Mouse (Mus musculus) right cerebral cortex, postnatal 25 days (tissue): Measurements from ENCODE around the gene Nfkb1.

ENCODE experiments used
- DNase-seq: peaks from one replicate; pipeline ENCODE4 v3.0.0; 2022

The Nfkb1 gene

DNA sequence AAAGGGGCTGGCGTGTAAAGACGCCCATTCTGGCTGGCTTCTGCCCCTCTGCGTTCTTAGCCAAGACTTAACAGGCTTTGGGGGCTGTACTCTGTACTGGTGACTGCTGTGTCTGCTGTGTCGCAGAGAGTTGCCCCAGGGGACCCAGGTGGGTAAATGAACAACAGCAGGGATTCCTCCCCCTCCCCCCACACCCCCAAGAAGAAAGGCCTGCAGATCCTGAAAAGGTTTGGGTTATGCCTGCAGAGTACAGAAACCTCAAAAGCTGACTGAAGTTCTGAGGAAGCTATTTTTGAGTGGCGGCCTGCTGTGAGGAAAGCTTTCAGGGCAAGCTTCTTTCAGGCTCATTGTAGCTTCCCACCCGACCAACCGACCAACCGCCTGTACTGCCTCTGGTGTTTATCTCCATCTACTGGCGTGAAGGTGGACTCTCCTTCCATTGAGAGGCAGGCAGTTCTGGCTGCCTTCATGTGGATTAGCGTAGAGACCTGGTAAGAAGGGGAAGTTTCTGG is 109.7 kb downstream of the Nfkb1 start:
- DNase-seq: no peak

DNA sequence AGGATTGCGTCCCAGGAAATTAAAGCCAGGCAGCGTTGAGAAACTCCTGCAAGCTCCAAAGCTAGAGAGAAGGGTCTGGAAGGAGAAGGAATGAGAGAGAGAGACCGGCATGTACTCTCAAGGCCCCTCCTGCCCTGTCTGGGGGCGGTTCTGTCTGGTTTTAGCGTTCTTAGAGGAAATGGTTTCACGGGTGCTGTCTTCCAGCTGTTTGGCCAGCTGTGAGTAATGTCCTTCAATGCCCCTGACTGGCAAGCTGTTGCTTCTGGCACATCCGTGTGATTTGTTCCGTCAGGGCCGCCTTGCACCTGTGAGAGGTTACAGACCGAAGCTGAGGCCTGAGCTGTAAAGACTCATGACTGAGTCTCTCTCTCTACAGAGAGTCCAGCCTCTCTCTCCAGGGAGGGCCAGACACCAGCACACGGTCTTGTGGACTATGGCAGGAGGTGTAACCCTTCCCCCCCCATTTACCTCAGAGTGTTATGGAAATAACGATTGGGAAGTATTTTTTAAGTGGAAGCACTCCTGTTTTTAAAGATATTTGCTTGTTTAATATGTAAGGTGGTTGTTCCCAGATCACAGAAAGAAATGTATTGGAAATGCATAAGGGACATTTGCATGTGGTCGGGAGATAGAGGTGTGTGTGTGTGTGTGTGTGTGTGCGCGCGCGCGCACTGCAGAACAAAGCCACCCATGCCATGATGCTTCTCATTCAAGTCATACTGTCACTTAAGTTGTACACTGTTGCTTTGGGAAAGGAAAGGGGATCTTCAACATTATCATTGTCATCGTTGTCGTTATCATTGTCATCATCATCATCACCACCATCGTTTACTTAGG is 110.7 kb downstream of the Nfkb1 start:
- DNase-seq: no peak

DNA sequence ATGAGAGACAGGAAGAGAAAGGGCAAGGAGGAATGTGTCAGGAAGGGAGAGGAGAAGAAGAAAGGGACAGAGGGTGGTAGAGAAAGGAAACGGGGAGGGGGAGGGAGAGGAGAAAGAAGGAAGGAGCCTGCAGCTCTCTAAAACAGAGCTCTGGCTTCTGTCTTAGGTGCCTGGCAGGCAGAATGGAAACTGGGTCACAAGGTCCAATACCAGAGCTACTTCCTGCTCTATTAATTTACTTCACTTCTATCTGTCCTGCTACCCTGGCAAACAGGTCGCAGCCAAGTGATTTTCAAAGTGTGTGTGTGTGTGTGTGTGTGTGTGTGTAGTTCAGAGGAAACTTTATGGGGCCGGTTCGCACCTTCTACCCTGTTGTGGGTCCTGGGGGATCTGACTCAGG is 112.2 kb downstream of the Nfkb1 start:
- DNase-seq: no peak

DNA sequence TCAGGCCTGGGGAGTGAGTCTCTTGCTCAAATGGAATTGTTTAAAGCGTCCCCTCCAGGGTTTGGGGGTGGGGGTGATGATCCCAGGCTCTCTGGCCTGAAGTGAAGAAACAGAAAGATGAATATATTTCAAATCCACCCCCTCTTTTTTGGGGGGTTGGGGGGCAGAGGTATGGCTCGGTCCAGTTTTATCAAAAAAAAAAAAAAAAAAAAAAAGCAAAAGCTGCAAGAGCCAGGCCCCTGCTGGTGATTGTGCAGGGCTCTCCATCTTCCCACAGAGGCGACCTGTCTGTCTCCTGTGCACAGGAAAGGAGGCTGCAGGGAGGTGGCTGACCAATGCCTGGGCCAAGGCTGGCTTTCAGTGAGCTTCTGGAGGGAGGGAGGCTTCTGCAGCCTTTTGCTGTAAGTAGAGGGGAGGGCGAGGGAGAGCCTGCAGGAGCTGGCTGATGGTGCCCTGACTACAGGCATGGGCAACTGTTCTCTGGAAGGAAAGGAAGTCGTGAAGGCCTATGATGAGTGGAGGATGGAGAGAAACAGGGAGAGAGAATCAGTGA is 112.7 kb downstream of the Nfkb1 start:
- no peak for DNase-seq

DNA sequence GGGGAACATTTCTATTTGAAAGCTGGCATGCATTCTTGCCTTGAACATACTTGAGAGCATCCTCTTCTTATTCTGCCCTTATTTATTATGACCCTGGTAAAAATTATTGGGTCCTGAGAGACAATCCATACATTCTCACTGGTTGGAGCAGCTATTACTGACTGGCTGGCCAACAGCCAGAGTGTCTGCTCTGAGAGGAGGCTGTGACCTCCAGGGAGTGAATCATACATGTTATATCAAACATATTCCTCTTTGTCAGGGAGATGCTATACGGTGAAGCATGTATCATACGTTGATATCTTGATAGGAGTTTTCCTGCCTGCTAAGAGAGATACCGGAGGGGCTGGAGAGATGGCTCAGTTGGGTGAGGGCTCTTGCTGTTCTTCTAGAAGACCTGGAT is 116.2 kb downstream of the Nfkb1 start:
- DNase-seq: no peak

DNA sequence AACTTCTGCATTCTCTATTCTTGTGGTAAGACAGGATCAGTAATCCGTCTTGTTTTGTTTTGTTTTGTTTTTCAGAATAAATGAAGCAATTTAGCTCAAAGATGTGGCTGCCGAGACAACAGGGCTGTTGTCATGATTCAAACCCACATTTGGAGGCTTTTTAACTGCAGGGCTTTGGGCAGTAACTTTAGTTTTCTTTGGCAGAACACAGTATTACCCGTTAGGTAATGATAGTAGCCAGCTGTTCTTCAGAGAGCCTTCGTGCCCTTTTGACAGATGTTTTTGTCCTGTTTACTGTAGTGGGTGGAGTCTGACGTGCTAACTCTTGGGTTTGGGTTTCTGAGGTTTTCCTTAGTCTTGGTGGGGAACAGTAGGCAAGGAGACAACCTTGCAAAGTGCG is 118.3 kb downstream of the Nfkb1 start:
- no peak for DNase-seq

DNA sequence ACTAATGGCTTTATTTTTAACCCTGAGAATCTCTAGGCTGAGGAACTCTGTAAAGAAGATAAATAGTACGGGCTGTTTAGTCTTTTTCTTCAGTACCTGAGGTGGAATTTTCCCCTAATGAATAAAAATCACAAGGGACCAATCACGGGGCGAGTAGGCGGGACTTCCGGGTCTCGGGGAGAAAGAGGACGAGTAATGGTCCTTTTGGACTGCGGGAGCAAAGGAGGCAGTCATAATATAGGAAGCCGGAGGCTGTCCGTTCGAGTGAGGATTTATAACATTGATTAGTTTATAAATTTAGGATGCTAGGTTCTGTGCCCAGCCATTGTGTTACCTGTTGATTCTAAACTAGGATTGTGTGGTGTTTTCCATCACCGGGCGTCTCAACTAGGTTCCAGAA is 119.8 kb downstream of the Nfkb1 start:
- no peak for DNase-seq

DNA sequence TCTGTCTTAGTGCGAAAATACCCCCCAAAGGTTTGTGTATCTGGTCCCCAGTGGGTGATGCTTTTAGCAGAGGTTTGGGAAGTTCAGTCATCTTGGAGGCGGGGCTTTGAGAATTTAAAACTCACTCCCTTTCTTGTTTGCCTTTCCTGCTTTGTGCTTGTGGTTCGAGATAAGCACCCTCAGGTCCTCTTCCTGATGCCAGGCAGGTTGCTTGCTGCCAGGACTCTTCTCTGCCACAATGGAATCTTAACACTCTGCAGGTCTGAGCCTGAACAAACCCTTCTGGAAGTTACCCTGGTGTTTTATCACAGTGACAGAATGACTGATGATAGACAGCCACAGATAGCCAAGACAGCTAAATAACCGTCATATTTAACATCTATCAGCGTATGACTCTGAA is 122.7 kb downstream of the Nfkb1 start:
- no peak for DNase-seq

DNA sequence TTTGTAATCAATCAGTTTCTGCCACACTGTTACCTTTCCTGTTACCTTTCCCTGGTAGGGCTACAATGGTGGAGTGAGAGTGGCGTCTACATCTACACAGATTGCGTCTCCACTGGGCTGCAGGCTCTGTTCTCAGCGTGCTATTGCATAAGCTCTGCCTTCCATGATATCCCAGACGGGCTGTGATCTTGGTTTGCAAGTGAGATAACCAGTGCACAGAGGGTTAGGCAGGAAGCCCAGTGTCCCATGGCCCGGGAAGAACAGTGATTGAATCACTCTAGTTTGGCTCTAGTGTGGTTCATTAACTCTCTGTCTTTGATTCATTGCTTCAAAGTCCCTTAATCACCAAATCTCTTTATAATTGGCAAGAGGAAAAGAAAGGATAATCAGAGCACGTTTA is 123.5 kb downstream of the Nfkb1 start:
- no peak for DNase-seq

DNA sequence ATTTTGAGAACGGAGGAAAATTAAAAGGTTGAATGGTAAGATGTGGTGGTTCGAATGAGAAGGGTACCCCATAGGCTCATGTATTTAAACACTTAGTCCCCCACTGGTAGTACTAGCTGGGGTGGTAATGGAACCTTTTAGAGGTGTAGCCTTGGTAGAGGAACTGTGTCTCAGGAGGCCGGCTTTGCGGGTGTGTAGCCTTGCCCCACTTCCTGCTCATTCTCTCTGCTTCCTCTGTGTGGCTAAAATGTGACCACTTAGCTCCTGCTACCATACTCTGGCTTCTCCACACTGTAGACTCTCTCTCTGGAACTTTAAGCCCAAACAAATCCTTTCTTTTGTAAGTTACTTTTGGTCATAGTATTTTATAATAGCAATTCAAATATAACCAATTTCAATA is 126.0 kb downstream of the Nfkb1 start:
- no peak for DNase-seq

DNA sequence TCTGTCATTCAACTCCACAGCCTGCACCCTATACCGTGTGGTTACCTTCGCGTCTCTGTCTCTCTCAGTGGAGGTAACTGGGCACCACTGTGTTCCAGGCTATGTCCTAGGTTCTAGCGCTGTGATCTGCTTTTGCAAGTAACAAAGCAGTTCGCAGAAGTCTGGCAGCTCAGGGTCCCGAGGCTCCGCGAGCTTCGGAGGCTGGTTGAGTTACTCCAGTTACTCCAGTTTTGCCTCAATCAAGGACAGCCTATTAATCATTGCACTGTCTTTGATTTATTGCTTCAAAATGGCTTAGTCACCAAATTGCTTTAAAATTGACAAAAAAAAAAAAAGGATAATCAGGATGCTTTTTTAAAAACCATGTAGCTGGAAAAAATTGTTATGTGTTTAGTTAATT is 126.6 kb downstream of the Nfkb1 start:
- DNase-seq: no peak

DNA sequence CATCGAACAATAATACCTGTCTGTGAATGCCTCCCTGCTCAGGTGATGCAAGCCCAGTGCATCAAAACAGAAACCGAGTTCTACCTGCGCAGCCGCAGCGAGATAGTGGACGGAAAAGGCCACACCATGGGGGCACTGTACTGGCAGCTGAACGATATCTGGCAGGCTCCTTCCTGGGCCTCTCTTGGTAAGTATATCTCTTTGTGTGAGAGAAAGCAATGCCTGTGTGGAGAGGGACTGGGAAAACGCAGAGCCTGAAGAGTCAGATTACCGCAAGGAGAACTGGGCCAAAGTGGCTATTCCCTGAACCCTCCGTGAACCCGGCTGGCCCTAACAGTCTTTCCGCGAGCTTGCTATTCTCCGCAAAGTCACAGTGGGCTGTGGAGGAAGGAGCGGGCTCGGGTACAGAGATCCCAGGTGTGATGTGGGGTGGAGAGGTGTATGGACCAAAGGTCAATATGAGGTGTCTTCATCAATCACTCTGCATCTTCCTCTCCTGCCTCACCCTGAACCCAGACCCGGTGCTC is 128.1 kb downstream of the Nfkb1 start:
- no peak for DNase-seq

DNA sequence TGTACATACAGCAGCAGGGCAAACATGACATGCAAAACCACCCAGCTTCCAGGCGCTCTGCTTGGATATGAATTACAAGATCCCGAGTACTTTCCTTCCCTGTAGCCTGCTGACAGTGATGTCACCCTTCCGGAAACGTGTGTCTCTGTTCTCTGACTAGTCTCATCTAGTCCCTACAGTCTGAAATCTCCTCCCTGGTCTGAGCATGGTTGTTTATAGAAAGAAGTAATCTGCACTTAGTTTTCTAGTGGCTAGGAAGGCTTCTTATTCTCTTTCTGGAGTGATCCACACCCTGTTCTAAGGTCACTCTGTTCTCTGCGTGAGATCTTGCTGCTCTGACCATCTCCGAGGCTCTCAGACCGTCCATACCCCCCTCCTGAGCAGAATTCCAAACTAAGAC is 129.3 kb downstream of the Nfkb1 start:
- DNase-seq: no peak

DNA sequence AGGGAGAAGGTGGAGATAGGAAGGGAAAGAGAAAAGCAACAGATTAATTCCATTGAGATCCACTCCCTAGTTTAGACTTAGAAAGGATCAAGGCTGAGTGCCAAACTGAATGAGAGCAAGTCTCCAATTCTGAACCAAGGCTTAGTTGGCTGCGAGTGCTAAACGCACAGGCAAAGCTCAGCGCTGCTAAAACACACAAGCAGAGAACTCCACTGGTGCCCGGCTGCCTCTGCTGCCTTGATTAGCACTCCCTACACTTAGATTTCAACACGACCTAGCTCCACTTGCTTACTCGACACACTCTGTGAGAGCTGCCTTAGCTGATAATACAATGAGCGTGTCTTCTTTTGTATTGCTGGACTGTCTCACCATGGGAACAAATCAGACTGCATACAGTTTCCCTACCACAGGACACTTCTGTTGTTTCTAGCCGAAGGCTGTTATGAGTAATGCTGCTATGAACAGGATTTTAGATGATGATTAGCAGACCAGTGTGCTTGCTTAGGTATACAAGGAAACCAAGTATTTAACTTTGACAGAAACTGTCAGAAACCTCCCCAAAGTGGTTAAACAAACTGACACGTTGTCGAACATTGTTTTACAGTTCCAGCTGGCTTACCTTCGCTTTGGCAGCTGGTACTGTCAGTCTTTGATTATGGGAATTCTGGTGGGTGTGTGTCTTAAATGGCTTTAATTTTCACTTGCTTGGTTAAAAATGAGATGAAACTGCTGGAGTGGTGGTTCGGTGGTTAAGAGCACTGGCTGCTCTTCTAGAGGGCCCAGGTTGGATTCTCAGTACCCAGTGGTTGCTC is 134.3 kb downstream of the Nfkb1 start:
- peak; percentile 27 for DNase-seq

DNA sequence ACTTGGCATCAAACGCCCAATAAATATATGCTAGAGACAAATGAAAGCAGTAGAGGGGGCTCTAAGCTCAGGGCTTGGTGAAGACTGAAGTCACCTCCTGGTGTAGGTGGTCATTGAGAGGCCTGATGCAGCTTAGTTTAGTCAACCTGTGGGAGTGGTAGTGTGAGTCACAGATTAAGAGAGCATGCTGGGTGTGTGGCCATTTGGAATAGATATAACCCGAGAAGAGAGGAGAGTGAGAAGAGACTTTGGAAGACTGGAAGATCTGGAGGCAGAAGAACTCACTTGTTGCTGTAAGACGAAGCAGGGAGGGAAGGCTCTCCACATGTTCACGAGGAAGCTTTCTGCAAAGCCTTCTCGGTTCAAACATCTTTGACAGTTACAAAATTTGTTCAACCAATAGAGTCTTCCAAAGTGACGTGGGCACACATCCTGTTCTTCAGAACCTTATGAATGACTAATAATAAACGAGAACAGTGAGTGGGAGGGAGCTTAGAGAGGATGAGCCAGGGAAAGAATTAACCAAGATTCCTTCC is 135.2 kb downstream of the Nfkb1 start:
- DNase-seq: peak; percentile 11

DNA sequence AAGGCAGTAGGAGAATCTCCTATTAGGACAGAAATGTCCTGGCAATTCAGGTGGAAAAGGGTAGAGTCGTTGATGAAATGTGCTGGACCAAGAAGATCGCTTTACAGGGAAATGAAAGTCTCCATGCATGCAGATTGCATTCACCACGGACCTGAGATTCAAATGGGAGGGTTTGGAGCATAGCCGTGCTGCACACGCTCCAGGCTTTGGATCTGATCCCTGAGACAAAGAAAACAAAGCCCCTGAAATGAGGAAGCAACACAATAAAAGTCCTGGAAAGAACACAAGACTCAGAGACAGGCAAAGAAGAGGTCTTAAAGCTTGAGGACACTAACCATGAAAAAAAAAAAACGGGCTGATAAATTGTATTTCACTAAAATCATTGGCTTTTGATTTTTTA is 136.2 kb downstream of the Nfkb1 start:
- DNase-seq: no peak

DNA sequence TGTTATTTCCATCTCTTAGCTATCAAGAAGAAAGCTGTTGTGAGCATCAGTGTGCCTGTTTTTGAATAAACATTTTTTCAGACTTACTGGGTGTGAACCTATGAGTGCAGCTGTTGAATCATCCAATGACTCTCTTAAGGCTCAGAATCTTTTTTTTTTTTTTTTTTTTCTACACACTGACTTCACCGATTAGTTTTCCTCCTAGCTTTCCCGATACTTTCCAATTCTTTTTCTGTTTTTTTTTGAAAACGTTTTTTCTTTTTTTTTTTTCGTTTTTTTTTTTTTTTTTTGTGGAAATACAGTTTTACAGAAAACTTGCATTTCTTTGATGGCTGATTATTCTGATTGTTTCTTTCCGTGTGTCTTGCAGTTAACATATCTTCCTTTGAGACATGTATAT is 138.5 kb downstream of the Nfkb1 start:
- no peak for DNase-seq

DNA sequence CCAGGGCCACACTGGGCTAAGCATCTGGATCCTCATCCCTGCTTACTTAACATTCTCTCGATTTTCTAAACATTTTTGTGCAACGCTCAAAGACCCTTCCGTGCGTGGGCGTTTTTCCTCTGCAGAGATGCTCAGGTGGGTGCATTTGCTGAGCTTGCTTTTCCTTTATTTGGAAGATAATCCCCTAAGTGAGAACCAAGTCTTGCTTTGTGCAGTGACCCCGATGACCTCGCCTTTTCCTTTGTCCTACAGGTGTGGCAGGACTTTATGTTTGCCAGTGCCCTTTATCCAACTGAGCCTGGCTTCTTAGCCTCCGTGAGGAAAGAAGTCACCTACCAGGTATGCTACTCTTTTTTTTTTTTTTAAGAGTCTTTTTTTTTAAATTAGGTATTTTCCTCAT is 144.0 kb downstream of the Nfkb1 start:
- no peak for DNase-seq

DNA sequence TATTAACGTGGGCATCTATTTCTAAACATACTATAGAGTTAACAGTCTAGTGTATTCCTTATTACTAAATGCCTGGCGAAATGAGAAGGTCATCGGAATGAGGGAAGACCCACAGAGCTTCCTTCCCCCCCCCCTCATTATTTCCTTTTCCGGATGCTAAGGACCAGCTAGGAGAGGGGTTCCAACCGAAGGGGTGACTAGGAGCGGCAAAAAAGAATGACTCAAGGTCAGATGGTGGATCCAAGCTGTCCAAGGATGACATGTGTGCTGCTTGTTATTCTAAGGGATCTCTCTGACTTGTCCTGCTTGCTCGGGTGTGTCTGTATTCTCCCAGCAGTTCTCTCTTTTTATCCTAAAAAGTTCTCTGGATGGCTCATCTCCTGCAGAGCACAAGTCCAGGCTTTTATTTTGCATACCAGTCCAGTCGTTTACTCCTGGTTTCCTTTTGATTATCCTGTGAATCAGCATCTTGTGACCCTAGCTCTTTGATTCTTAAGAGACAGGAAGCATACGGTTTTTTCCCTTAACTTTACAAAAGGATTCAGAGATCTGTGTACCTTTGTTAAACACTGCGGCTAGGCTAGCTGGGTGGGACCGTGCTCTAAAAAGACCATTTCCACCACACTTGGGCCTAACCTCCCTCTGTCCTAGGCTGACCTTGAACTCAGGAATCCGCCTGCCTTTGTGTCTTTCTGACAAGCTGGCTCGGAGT is 145.0 kb downstream of the Nfkb1 start:
- no peak for DNase-seq
